Mouse (Mus musculus) limb, embryonic 11.5 days (tissue): ENCODE results near the gene Nploc4. TPM values are rescaled to one million over a fixed set of nuclear protein-coding genes. Genes with fewer than 3 reads are reported as not detected.
A peak's percentile ranks its signal among the peaks of the same experiment; 100 is the strongest.

Experiments
- ATAC-seq: fragments of 200-750 bp; cut with Nextera tagmentation; 2 replicates; pipeline ENCODE4 v1.8.0; 2017; ENCODE audit warnings: low read depth; ENCODE audit not compliant: insufficient number of reproducible peaks, low FRiP score, low TSS enrichment
- DNase-seq: peaks from one replicate; pipeline ENCODE4 v3.0.0-alpha.2; 2015; ENCODE audit warnings: low spot score
- H3K27ac ChIP-seq: fragments of 300-500 bp; sonication (generic); replicated peaks from 2 replicates; pipeline ENCODE4 v1.5.1; 2014; ENCODE audit warnings: low read depth, mild to moderate bottlenecking, low read length
- H3K27me3 ChIP-seq: fragments of 300-500 bp; sonication (generic); 2 replicates; pipeline ENCODE4 v1.6.1; 2014; ENCODE audit warnings: mild to moderate bottlenecking, low read length, mixed read lengths; ENCODE audit not compliant: control insufficient read depth, insufficient read depth
- H3K36me3 ChIP-seq: fragments of 300-500 bp; sonication (generic); 2 replicates; pipeline ENCODE4 v1.6.1; 2014; ENCODE audit warnings: mild to moderate bottlenecking, low read length, moderate library complexity, mixed read lengths; ENCODE audit not compliant: control insufficient read depth, insufficient read depth
- H3K4me1 ChIP-seq: fragments of 300-500 bp; sonication (generic); 2 replicates; pipeline ENCODE4 v1.6.1; 2014; ENCODE audit warnings: low read length, mixed read lengths; ENCODE audit not compliant: control insufficient read depth, insufficient read depth
- H3K4me2 ChIP-seq: fragments of 300-500 bp; sonication (generic); 2 replicates; pipeline ENCODE4 v1.6.1; 2014; ENCODE audit warnings: low read depth, mild to moderate bottlenecking, moderate library complexity; ENCODE audit not compliant: severe bottlenecking
- H3K4me3 ChIP-seq: fragments of 300-500 bp; sonication (generic); 2 replicates; pipeline ENCODE4 v1.5.1; 2014; ENCODE audit warnings: low read depth, low read length
- H3K9ac ChIP-seq: fragments of 300-500 bp; sonication (generic); 2 replicates; pipeline ENCODE4 v1.6.1; 2014; ENCODE audit warnings: mild to moderate bottlenecking, low read length
- H3K9me3 ChIP-seq: fragments of 300-500 bp; sonication (generic); 2 replicates; pipeline ENCODE4 v1.6.1; 2016; ENCODE audit warnings: low read length; ENCODE audit not compliant: control insufficient read depth
- WGBS: fragments of 180-500 bp; shearing (Covaris S2); extraction: QIAGEN DNeasy Blood & Tissue Kit; methylation state at CpG from one replicate; pipeline ENCODE4 v1.1.7; 2014; 5-methylcytosine and 5-hydroxymethylcytosine counted together
- polyA plus RNA-seq: library from polyadenylated mRNA; unstranded; fragments of >200 nt; fragmentation: Nextera tagmentation; extraction: Ambion mirVana; gene quantifications from 2 replicates; pipeline ENCODE4 v1.2.1, GENCODE M21; 2014

Gene Nploc4
- polyA plus RNA-seq, 1 experiment from 2014 or later, result 47.1 TPM

- Histone ChIP-seq H3K4me1 (peaks cover 25% of the 10 kb centered on the region), H3K4me2 (peak overlapping the region; percentile 90), H3K27me3 (no peaks in the 10 kb centered on the region), H3K9me3 (no peaks in the 10 kb centered on the region), H3K36me3 (0 out of 2 replicates have a peak, but pooled peaks cover 2% of the 10 kb centered on the region), H3K27ac (peak overlapping the region; percentile 99), H3K9ac (peak overlapping the region; percentile 98; the same call in 1 of the 2 replicates), H3K4me3 (no peak overlapping the region)
- DNase-seq (no peak), ATAC-seq (no peak)
- WGBS, result 83% methylated on average over 10 of the region's 10 CpGs
Observed at GRCm38 (mm10) chr11:120351250-120352092, 86.0 kb downstream of the Nploc4 start.

GRCm38 (mm10) chr11:120350711-120351110 is 86.8 kb downstream of the Nploc4 start:
- Histone ChIP-seq H3K27me3 (no peaks in the 10 kb centered on the region), H3K27ac (peak overlapping the region; percentile 99), H3K9me3 (no peaks in the 10 kb centered on the region), H3K4me3 (peak overlapping the region; percentile 78), H3K36me3 (0 out of 2 replicates have a peak, but pooled peaks cover 2% of the 10 kb centered on the region), H3K4me2 (peak overlapping the region; percentile 90), H3K9ac (peak overlapping the region; percentile 98), H3K4me1 (peaks cover 25% of the 10 kb centered on the region)
- WGBS, result 17% methylated on average over 11 of the region's 11 CpGs
- no peak for ATAC-seq
- DNase-seq, result peak; percentile 68

- Histone ChIP-seq H3K4me3 (peak overlapping the region; percentile 78), H3K36me3 (peaks cover 4% of the 10 kb centered on the region; the same call in 1 of the 2 replicates), H3K4me2 (peak overlapping the region; percentile 90), H3K27ac (peak overlapping the region; percentile 99), H3K9ac (peak overlapping the region; percentile 98), H3K27me3 (no peaks in the 10 kb centered on the region), H3K4me1 (peaks cover 25% of the 10 kb centered on the region), H3K9me3 (no peaks in the 10 kb centered on the region)
- WGBS, result under 1% methylated on average over 68 of the region's 68 CpGs
- ATAC-seq (peak; percentile 77), DNase-seq (peak; percentile 96)
Observed at GRCm38 (mm10) chr11:120349986-120350702, 87.4 kb downstream of the Nploc4 start.

- Histone ChIP-seq H3K9ac (peak overlapping the region; percentile 98), H3K27me3 (no peaks in the 10 kb centered on the region), H3K27ac (peak overlapping the region; percentile 99), H3K4me2 (peak overlapping the region; percentile 90), H3K36me3 (peaks cover 4% of the 10 kb centered on the region; the same call in 1 of the 2 replicates), H3K4me1 (peaks cover 25% of the 10 kb centered on the region), H3K9me3 (no peaks in the 10 kb centered on the region), H3K4me3 (peak overlapping the region; percentile 78)
- 3% methylated on average over 16 of the region's 16 CpGs for WGBS
- ATAC-seq, result peak; percentile 6; the same call in 1 of the 2 replicates
- DNase-seq, result peak; percentile 76
Observed at GRCm38 (mm10) chr11:120349371-120349985, 88.0 kb downstream of the Nploc4 start.

- ATAC-seq (peak; percentile 27), DNase-seq (peak; percentile 82)
- H3K4me3 ChIP-seq, result peak overlapping the region; percentile 78
- H3K9me3 ChIP-seq, result no peaks in the 10 kb centered on the region
- 1% methylated on average over 38 of the region's 53 CpGs for WGBS
- peak overlapping the region; percentile 99 for H3K27ac ChIP-seq
- peaks cover 25% of the 10 kb centered on the region for H3K4me1 ChIP-seq
- peaks cover 4% of the 10 kb centered on the region; the same call in 1 of the 2 replicates for H3K36me3 ChIP-seq
- peak overlapping the region; percentile 98 for H3K9ac ChIP-seq
- no peaks in the 10 kb centered on the region for H3K27me3 ChIP-seq
- peak overlapping the region; percentile 90 for H3K4me2 ChIP-seq
Observed at GRCm38 (mm10) chr11:120348684-120349370, 88.7 kb downstream of the Nploc4 start.

GRCm38 (mm10) chr11:120347791-120348683 is 89.5 kb downstream of the Nploc4 start, which contains the start of gene Actg1:
Gene Actg1, minus strand, starts transcription at chr11:120348542.
- peaks cover 4% of the 10 kb centered on the region; the same call in 1 of the 2 replicates for H3K36me3 ChIP-seq
- no peaks in the 10 kb centered on the region for H3K9me3 ChIP-seq
- H3K4me1 ChIP-seq, result peaks cover 19% of the 10 kb centered on the region
- peak within 1 kb of the TSS; percentile 98 for H3K9ac ChIP-seq
- H3K4me2 ChIP-seq, result peak within 1 kb of the TSS; percentile 90
- DNase-seq (peak; percentile 90), ATAC-seq (peak; percentile 67)
- 4% methylated on average over 91 of the region's 103 CpGs for WGBS
- no peaks in the 10 kb centered on the region for H3K27me3 ChIP-seq
- peak within 1 kb of the TSS; percentile 78 for H3K4me3 ChIP-seq
- peak within 1 kb of the TSS; percentile 99 for H3K27ac ChIP-seq

- peak overlapping the region; percentile 98 for H3K9ac ChIP-seq
- ATAC-seq (no peak), DNase-seq (no peak)
- H3K27me3 ChIP-seq, result no peaks in the 10 kb centered on the region
- no peaks in the 10 kb centered on the region for H3K9me3 ChIP-seq
- no peak overlapping the region for H3K27ac ChIP-seq
- H3K4me3 ChIP-seq, result peak overlapping the region; percentile 78
- peaks cover 15% of the 10 kb centered on the region for H3K4me1 ChIP-seq
- 10% methylated on average over 10 of the region's 10 CpGs for WGBS
- H3K4me2 ChIP-seq, result peak overlapping the region; percentile 89
- H3K36me3 ChIP-seq, result peaks cover 4% of the 10 kb centered on the region; the same call in 1 of the 2 replicates
Observed at GRCm38 (mm10) chr11:120347301-120347700, 90.2 kb downstream of the Nploc4 start.
